Mouse (Mus musculus) layer of hippocampus, adult 6 months (tissue): ENCODE measurements around the gene Lonrf2. TPM values are rescaled to one million over a fixed set of nuclear protein-coding genes. Genes with fewer than 3 reads are reported as not detected.

ENCODE experiments used
- long read RNA-seq, 2 experiments: library from polyadenylated mRNA; unstranded; transcript quantifications; one replicate each; pipeline ENCODE4 v2.0.0; 2019 to 2020
- polyA plus RNA-seq: library from polyadenylated mRNA; unstranded; fragments of <200 nt; fragmentation: Nextera tagmentation; gene quantifications from 2 replicates; pipeline ENCODE4 v1.2.3, GENCODE M21; 2021

Gene Lonrf2
- polyA plus RNA-seq, result 14.0 and 17.3 TPM in 2 replicates
- long read RNA-seq, experiment 1, partial matches to known transcripts, result 0 of 29 reads
- long read RNA-seq, experiment 1, other reads (novel, unspliced or antisense), result 29 of 29 reads
- long read RNA-seq, experiment 2, full-length matches to known transcripts, result 29 of 61 reads
- long read RNA-seq, experiment 2, partial matches to known transcripts, result 1 of 61 reads
- long read RNA-seq, experiment 2, other reads (novel, unspliced or antisense), result 31 of 61 reads

GRCm38 (mm10) chr1:38836477-38836872, at the start of gene Lonrf2:
Gene Lonrf2, minus strand, starts transcription at chr1:38836711.

Other genes with a start within 250 kb of the Lonrf2 start
- 6.8 and 7.1 TPM in 2 replicates for gene Aff3, start 171.8 kb downstream of the Lonrf2 start, polyA plus RNA-seq
- 50.4 and 54.3 TPM in 2 replicates for gene Chst10, start 61.5 kb upstream of the Lonrf2 start, polyA plus RNA-seq
- 0.43 and 0.60 TPM in 2 replicates for gene Nms, start 102.4 kb upstream of the Lonrf2 start, polyA plus RNA-seq
- 52.3 and 58.0 TPM in 2 replicates for gene Pdcl3, start 148.9 kb upstream of the Lonrf2 start, polyA plus RNA-seq